Mouse (Mus musculus): ENCODE data around the gene Stk32b.

- TF ChIP-seq TCF3 (IDR thresholded peaks at IDR 0.05; ENCODE audit: insufficient read length, low read depth) (no peak), MAX (IDR thresholded peaks at IDR 0.05; ENCODE audit: low read depth) (no peak)
Measured at GRCm38 (mm10) chr5:37765851-37766250, 48.9 kb upstream of the Stk32b start.

Data from myocyte (in vitro differentiated cells).